Mouse (Mus musculus) heart, embryonic 16.5 days (tissue): ENCODE data around the gene Abhd4. TPM values are rescaled to one million over a fixed set of nuclear protein-coding genes. Genes with fewer than 3 reads are reported as not detected.
A peak's percentile ranks its signal among the peaks of the same experiment; 100 is the strongest.

Source experiments
- ATAC-seq: fragments of 200-750 bp; cut with Nextera tagmentation; replicated peaks from 2 replicates; pipeline ENCODE4 v1.8.0; 2017; ENCODE audit warnings: moderate number of reproducible peaks; ENCODE audit not compliant: insufficient read depth, low FRiP score; ENCODE audit errors: extremely low read depth
- H3K27ac ChIP-seq: fragments of 300-500 bp; sonication (generic); 2 replicates; pipeline ENCODE4 v1.5.1; 2014; ENCODE audit warnings: mild to moderate bottlenecking, low read length, control low read depth, moderate library complexity
- H3K27me3 ChIP-seq: fragments of 300-500 bp; sonication (generic); 2 replicates; pipeline ENCODE4 v1.6.1; 2014; ENCODE audit warnings: low read length, mixed read lengths; ENCODE audit not compliant: control insufficient read depth, insufficient read depth
- H3K36me3 ChIP-seq: fragments of 300-500 bp; sonication (generic); 2 replicates; pipeline ENCODE4 v1.6.1; 2014; ENCODE audit not compliant: control insufficient read depth, insufficient read depth
- H3K4me1 ChIP-seq: fragments of 300-500 bp; sonication (generic); 2 replicates; pipeline ENCODE4 v1.6.1; 2014; ENCODE audit warnings: low read length, mixed read lengths; ENCODE audit not compliant: control insufficient read depth, insufficient read depth
- H3K4me2 ChIP-seq: fragments of 300-500 bp; sonication (generic); 2 replicates; pipeline ENCODE4 v1.6.1; 2014; ENCODE audit warnings: low read depth, mild to moderate bottlenecking, control low read depth, low read length
- H3K4me3 ChIP-seq: fragments of 300-500 bp; sonication (generic); 2 replicates; pipeline ENCODE4 v1.5.1; 2014; ENCODE audit warnings: mild to moderate bottlenecking, control low read depth, low read length
- H3K9ac ChIP-seq: fragments of 300-500 bp; sonication (generic); 2 replicates; pipeline ENCODE4 v1.6.1; 2014; ENCODE audit warnings: low read length, control low read depth
- H3K9me3 ChIP-seq: fragments of 300-500 bp; sonication (generic); replicated peaks from 2 replicates; pipeline ENCODE4 v1.6.1; 2016; ENCODE audit warnings: low read length; ENCODE audit not compliant: control insufficient read depth
- WGBS: fragments of 180-500 bp; shearing (Covaris S2); extraction: QIAGEN DNeasy Blood & Tissue Kit; methylation state at CpG from one replicate; pipeline ENCODE4 v1.1.7; 2014; 5-methylcytosine and 5-hydroxymethylcytosine counted together
- polyA plus RNA-seq: library from polyadenylated mRNA; unstranded; fragments of >200 nt; fragmentation: Nextera tagmentation; extraction: Ambion mirVana; gene quantifications from 2 replicates; pipeline ENCODE4 v1.2.1, GENCODE M21; 2015

Gene Abhd4
- polyA plus RNA-seq, 1 experiment from 2014 or later: 115 TPM

GRCm38 (mm10) chr14:54232143-54232542 is 21.8 kb upstream of the Abhd4 start:
- 47% methylated on average over 9 of the region's 9 CpGs for WGBS
- Histone ChIP-seq H3K36me3 (peaks cover 2% of the 10 kb centered on the region; the same call in 1 of the 2 replicates), H3K27me3 (no peaks in the 10 kb centered on the region), H3K4me2 (no peak overlapping the region), H3K4me3 (no peak overlapping the region), H3K27ac (peak overlapping the region; percentile 34; the same call in 1 of the 2 replicates), H3K9me3 (no peaks in the 10 kb centered on the region), H3K4me1 (peaks cover 44% of the 10 kb centered on the region), H3K9ac (no peak overlapping the region)
- no peak for ATAC-seq

DNA sequence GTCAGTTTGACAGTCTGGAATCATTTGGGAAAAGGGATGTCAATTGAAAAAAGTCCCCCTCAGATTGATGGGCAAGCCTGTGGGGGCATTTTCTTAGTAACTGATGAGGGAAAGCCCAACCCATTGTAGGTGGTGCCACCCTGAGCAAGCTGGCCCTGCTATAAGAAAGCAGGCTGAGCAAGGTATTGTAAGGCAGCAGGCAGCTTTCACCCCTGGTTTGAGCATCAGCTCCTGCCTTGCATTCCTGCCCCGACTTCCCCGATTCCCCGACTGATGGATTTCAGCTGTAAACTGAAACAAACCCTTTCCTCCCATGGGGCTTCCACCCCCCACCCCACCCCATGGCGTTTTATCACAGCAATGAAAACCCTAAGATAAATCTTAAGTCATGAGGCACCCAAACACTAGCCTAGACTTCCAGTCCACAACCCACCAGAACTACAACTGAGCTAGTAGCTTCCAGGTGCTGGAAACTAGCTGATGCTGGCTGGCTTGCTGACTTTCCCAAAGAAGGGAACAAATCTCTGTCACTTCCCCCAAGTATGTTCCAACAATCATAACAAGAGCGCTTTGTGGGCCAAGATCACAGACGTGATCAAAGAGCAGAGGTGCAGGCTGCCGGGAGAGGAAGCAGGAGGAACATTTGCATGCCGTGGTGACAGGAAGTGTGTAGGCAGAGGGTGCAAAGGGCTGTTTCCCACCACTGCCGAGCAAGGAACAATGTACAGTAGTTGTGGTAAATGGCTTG is 21.0 kb upstream of the Abhd4 start:
- peak; percentile 69 for ATAC-seq
- WGBS: 27% methylated on average over 9 of the region's 9 CpGs

GRCm38 (mm10) chr14:54233559-54234143 is 20.3 kb upstream of the Abhd4 start:
- ATAC-seq: no peak
- Histone ChIP-seq H3K4me1 (peaks cover 33% of the 10 kb centered on the region), H3K9ac (0 out of 2 replicates have a peak overlapping the region, but pooled peaks have one; percentile 10), H3K4me2 (no peak overlapping the region), H3K27me3 (no peaks in the 10 kb centered on the region), H3K4me3 (no peak overlapping the region), H3K9me3 (no peaks in the 10 kb centered on the region), H3K36me3 (peaks cover 2% of the 10 kb centered on the region; the same call in 1 of the 2 replicates), H3K27ac (peak overlapping the region; percentile 80)
- WGBS: 59% methylated on average over 16 of the region's 16 CpGs

More for the DNA sequence above, 21.0 kb upstream of the Abhd4 start:
- Histone ChIP-seq H3K9ac (peak overlapping the region; percentile 48), H3K36me3 (peaks cover 2% of the 10 kb centered on the region; the same call in 1 of the 2 replicates), H3K4me3 (no peak overlapping the region), H3K27me3 (no peaks in the 10 kb centered on the region), H3K9me3 (no peaks in the 10 kb centered on the region), H3K4me1 (peaks cover 38% of the 10 kb centered on the region), H3K27ac (peak overlapping the region; percentile 80), H3K4me2 (peak overlapping the region; percentile 35)

- WGBS: 48% methylated on average over 20 of the region's 20 CpGs
- Histone ChIP-seq H3K4me2 (peak overlapping the region; percentile 12; the same call in 1 of the 2 replicates), H3K27me3 (no peaks in the 10 kb centered on the region), H3K36me3 (peaks cover 2% of the 10 kb centered on the region; the same call in 1 of the 2 replicates), H3K4me3 (no peak overlapping the region), H3K4me1 (peaks cover 29% of the 10 kb centered on the region), H3K9ac (0 out of 2 replicates have a peak overlapping the region, but pooled peaks have one; percentile 21), H3K27ac (peak overlapping the region; percentile 80), H3K9me3 (no peaks in the 10 kb centered on the region)
- peak; percentile 35 for ATAC-seq
These were observed 19.6 kb upstream of the Abhd4 start for GRCm38 (mm10) chr14:54234231-54235040.

DNA sequence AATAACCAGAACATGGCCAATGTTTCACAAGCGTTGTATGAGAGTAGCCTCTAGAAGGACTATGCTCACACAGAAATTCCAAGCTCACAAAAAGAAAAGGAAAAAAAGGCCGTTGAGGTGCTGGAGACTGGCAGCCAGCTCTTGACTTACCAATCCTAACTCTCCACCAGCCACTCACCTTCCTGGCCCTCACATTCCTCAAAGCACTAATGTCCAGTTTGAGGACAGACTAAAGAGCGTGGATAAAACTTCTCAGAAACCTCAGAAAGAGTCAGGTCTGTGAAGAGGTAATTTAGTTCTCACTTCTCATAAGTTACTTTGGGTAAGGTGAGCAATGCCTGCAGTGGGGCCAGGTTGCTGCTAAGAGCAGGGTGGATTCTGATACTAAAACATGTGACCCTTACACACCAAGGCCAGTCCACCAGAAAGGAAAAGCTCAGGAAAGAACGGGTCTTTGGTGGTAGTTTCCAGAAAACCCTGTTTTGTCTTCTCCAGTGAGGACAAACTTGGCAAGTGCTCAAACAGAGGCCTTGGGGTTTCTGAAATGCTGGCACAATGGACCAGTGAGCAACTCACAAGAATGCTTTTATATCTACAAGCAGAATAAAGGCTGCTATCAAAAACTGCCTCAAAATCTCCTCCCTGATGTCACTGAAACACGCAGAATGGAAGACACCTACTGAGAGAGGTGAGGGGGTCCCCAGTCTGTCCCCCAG is 18.0 kb upstream of the Abhd4 start:
- no peak overlapping the region for H3K9ac ChIP-seq
- no peak overlapping the region for H3K4me3 ChIP-seq
- peaks cover 4% of the 10 kb centered on the region for H3K36me3 ChIP-seq
- H3K27ac ChIP-seq: no peak overlapping the region
- 78% methylated on average over 5 of the region's 5 CpGs for WGBS
- no peak for ATAC-seq
- H3K4me2 ChIP-seq: no peak overlapping the region
- H3K4me1 ChIP-seq: peaks cover 29% of the 10 kb centered on the region
- no peaks in the 10 kb centered on the region for H3K9me3 ChIP-seq
- no peaks in the 10 kb centered on the region for H3K27me3 ChIP-seq

DNA sequence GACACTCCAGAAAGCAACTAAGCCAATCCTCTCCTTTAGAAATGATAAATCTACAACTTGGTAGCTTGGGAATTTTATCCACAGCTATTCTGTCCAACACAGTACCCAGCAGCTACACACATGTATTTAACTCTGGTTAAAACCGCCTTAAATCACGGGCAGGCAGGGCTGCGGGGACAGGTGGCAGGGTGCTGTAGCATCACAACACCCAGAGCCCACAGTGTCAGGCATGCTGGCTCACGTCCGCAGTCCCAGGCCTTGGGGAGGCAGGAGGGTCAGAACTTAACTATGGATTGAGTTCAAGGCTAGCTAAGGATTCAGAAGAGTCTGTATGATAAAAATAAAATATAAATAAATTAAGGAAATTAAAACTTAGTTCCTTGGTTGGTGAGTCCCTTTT is 17.1 kb upstream of the Abhd4 start:
- Histone ChIP-seq H3K4me3 (no peak overlapping the region), H3K9ac (no peak overlapping the region), H3K27ac (no peak overlapping the region), H3K4me1 (peaks cover 29% of the 10 kb centered on the region), H3K27me3 (no peaks in the 10 kb centered on the region), H3K9me3 (0 out of 2 replicates have a peak, but pooled peaks cover 3% of the 10 kb centered on the region), H3K36me3 (peaks cover 12% of the 10 kb centered on the region), H3K4me2 (no peak overlapping the region)
- 84% methylated on average over 5 of the region's 5 CpGs for WGBS
- ATAC-seq: no peak

GRCm38 (mm10) chr14:54239002-54239736 is 14.8 kb upstream of the Abhd4 start:
- Histone ChIP-seq H3K9ac (no peak overlapping the region), H3K9me3 (0 out of 2 replicates have a peak, but pooled peaks cover 4% of the 10 kb centered on the region), H3K27ac (no peak overlapping the region), H3K4me3 (no peak overlapping the region), H3K4me1 (peaks cover 12% of the 10 kb centered on the region; the same call in 1 of the 2 replicates), H3K36me3 (peaks cover 21% of the 10 kb centered on the region), H3K27me3 (no peaks in the 10 kb centered on the region), H3K4me2 (no peak overlapping the region)
- ATAC-seq: no peak; the same call in 1 of the 2 replicates
- WGBS: 14% methylated on average over 7 of the region's 7 CpGs

- H3K4me2 ChIP-seq: no peak overlapping the region
- no peaks in the 10 kb centered on the region for H3K27me3 ChIP-seq
- 0 out of 2 replicates have a peak, but pooled peaks cover 4% of the 10 kb centered on the region for H3K9me3 ChIP-seq
- 0 out of 2 replicates have a peak, but pooled peaks cover 2% of the 10 kb centered on the region for H3K4me1 ChIP-seq
- H3K27ac ChIP-seq: peak overlapping the region; percentile 58
- H3K9ac ChIP-seq: no peak overlapping the region
- ATAC-seq: no peak
- peaks cover 19% of the 10 kb centered on the region for H3K36me3 ChIP-seq
- no peak overlapping the region for H3K4me3 ChIP-seq
- 54% methylated on average over 5 of the region's 5 CpGs for WGBS
These were observed 13.4 kb upstream of the Abhd4 start for GRCm38 (mm10) chr14:54240542-54240941.
